Mouse (Mus musculus): Measurements from ENCODE around the gene Ddhd1. TPM values are rescaled to one million over a fixed set of nuclear protein-coding genes. Genes with fewer than 3 reads are reported as not detected.
A peak's percentile ranks its signal among the peaks of the same experiment; 100 is the strongest.

Gene Ddhd1
- polyA plus RNA-seq, 1 experiment = 333 TPM

- Histone ChIP-seq H3K27ac (ENCODE audit: insufficient read depth, low read depth, low read length) (peak overlapping the region; percentile 90), H3K4me1 (ENCODE audit: control insufficient read depth, insufficient read depth, low read length) (peaks cover 29% of the 10 kb centered on the region), H3K4me3 (ENCODE audit: insufficient read depth, low read depth, low read length) (peak overlapping the region; percentile 30)
- 21% methylated on average over 33 of the region's 33 CpGs for whole genome bisulfite sequencing
- TF ChIP-seq POLR2A (IDR thresholded peaks at IDR 0.05; ENCODE audit: insufficient read depth, low read depth, low read length) = no peak
- TF ChIP-seq CTCF (IDR thresholded peaks at IDR 0.05; ENCODE audit: insufficient read depth, low read depth, low read length) = 0 out of 2 replicates have a peak, but pooled peaks have one; percentile 32
These were observed 91.6 kb downstream of the Ddhd1 start for GRCm38 (mm10) chr14:45566066-45566937.

DNA sequence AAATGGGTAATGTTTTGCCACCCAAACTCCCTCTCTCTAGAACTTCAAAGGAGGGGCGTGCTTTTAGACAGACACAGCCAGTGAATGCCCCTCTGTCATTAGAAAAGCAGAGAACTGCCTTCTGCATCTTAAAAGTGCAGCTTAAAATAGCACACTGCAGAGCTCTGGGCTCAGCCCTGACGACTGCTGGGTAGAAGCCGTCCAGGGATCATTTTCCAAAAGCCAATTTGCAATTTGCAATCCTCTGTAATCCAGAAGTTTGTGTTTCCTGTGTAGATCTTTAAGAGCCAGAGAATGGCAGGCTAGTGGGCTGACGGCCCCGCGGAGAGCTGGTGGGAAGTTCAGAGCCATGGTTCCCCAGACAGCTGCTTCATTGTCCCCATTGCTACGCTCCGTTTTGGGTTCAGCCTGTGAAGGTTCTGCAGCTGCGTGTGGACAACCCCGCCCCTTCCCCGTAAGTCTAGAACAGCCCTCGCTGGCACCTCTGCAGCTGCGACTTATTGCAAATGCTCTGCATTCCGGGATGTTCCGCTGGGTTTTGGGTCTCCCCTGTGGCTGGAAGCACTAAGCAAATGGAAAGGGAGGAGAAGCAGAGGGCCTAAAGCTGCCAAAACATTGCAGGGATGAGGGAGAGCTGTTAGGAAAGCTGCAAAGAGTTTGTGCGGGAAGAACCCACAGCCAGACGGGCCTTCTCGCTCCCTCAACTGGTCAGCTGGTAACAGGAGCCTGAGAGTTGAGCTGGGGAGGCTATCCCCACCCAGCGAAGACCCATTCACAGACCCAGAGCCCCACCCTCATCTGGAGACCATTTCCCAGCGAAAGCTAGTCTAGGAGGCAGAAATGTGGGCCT is 92.5 kb downstream of the Ddhd1 start:
- 7% methylated on average over 20 of the region's 20 CpGs for WGBS
- H3K27ac ChIP-seq (ENCODE audit: insufficient read depth, low read depth, low read length) = peak overlapping the region; percentile 90
- peak overlapping the region; percentile 8 for H3K4me3 ChIP-seq (ENCODE audit: insufficient read depth, low read depth, low read length)
- TF ChIP-seq POLR2A (IDR thresholded peaks at IDR 0.05; ENCODE audit: insufficient read depth, low read depth, low read length) = no peak
- TF ChIP-seq CTCF (IDR thresholded peaks at IDR 0.05; ENCODE audit: insufficient read depth, low read depth, low read length) = no peak
- H3K4me1 ChIP-seq (ENCODE audit: control insufficient read depth, insufficient read depth, low read length) = peaks cover 33% of the 10 kb centered on the region

DNA sequence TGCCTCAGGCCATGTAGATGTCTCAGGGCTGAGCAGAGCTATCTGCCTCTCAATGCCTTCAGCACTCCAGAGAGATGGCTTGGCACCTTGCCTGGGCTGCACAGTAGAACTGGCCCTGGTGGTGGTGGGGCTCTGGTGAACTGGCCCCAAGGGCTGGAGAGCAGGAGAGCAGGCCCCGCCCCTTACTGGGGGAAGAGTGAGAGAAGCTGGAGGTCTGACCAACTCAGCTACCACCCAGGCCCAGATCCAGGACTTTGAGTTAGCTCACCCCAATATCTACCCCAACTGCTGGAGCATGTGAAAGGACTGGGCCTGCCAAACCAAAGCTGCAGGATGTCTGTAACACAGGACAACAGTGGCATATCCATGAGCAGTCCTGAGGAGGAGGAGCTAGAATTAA is 94.4 kb downstream of the Ddhd1 start:
- Histone ChIP-seq H3K27ac (ENCODE audit: insufficient read depth, low read depth, low read length) (peak overlapping the region; percentile 21; the same call in 1 of the 2 replicates), H3K4me3 (ENCODE audit: insufficient read depth, low read depth, low read length) (no peak overlapping the region), H3K4me1 (ENCODE audit: control insufficient read depth, insufficient read depth, low read length) (peaks cover 35% of the 10 kb centered on the region)
- no peak for TF ChIP-seq CTCF (IDR thresholded peaks at IDR 0.05; ENCODE audit: insufficient read depth, low read depth, low read length)
- TF ChIP-seq POLR2A (IDR thresholded peaks at IDR 0.05; ENCODE audit: insufficient read depth, low read depth, low read length) = no peak
- 90% methylated on average over 1 of the region's 1 CpGs for WGBS

GRCm38 (mm10) chr14:45561681-45562080 is 96.3 kb downstream of the Ddhd1 start:
- 30% methylated on average over 6 of the region's 6 CpGs for WGBS
- H3K27ac ChIP-seq (ENCODE audit: insufficient read depth, low read depth, low read length) = peak overlapping the region; percentile 86
- TF ChIP-seq CTCF (IDR thresholded peaks at IDR 0.05; ENCODE audit: insufficient read depth, low read depth, low read length) (no peak), POLR2A (IDR thresholded peaks at IDR 0.05; ENCODE audit: insufficient read depth, low read depth, low read length) (no peak)

DNA sequence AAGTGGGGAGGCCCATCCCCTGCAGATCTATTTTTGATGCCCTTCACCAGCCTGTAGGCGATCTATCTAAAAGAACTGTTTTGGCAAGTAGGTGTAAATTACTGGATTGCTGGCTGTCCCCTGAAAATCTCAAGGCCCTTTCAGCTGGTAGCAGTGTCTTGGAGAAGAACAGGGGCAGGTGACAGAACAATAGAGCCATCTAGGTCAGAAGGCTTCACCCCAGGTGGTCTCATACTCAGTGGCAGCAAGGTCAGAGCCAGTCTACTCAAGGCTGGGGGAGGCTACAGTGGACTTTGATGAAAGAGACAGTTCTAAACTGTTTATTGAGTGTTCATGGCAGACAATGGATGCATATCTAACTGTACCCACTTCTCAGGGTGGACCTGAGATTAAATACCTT is 98.9 kb downstream of the Ddhd1 start:
- H3K4me1 ChIP-seq (ENCODE audit: control insufficient read depth, insufficient read depth, low read length) = peaks cover 22% of the 10 kb centered on the region
- TF ChIP-seq CTCF (IDR thresholded peaks at IDR 0.05; ENCODE audit: insufficient read depth, low read depth, low read length) = no peak
- no peak for TF ChIP-seq POLR2A (IDR thresholded peaks at IDR 0.05; ENCODE audit: insufficient read depth, low read depth, low read length)
- WGBS = 54% methylated on average over 1 of the region's 1 CpGs
- no peak overlapping the region for H3K4me3 ChIP-seq (ENCODE audit: insufficient read depth, low read depth, low read length)
- H3K27ac ChIP-seq (ENCODE audit: insufficient read depth, low read depth, low read length) = no peak overlapping the region

More at GRCm38 (mm10) chr14:45561681-45562080, 96.3 kb downstream of the Ddhd1 start:
- H3K4me1 ChIP-seq (ENCODE audit: control insufficient read depth, insufficient read depth, low read length) = peaks cover 37% of the 10 kb centered on the region
- H3K4me3 ChIP-seq (ENCODE audit: insufficient read depth, low read depth, low read length) = no peak overlapping the region

- TF ChIP-seq POLR2A (IDR thresholded peaks at IDR 0.05; ENCODE audit: insufficient read depth, low read depth, low read length) (no peak), CTCF (IDR thresholded peaks at IDR 0.05; ENCODE audit: insufficient read depth, low read depth, low read length) (no peak)
- Histone ChIP-seq H3K4me3 (ENCODE audit: insufficient read depth, low read depth, low read length) (no peak overlapping the region), H3K4me1 (ENCODE audit: control insufficient read depth, insufficient read depth, low read length) (peaks cover 7% of the 10 kb centered on the region), H3K27ac (ENCODE audit: insufficient read depth, low read depth, low read length) (no peak overlapping the region)
- WGBS = 95% methylated on average over 6 of the region's 6 CpGs
These were observed 103.6 kb downstream of the Ddhd1 start for GRCm38 (mm10) chr14:45554336-45554735.

DNA sequence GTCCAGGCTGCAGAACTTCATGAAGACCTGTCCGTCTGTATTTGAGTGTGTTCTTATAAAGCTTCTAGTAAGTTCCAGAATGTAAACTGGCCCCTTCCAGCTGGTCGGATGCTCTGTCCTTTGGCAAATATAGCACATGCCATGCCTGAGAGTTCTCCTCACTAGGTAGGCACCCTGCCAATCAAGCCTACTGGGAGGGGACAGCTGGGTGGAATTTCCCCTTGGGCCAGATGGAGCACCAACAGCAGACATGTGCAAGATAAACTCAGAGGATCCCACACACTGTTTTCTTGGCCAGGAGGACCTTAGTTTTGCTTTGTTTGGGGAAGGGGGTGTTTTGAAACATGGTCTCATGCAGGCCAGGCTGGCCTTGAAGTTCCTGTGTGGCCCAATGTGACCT is 104.1 kb downstream of the Ddhd1 start:
- WGBS = 77% methylated on average over 2 of the region's 2 CpGs
- no peak overlapping the region for H3K27ac ChIP-seq (ENCODE audit: insufficient read depth, low read depth, low read length)
- H3K4me1 ChIP-seq (ENCODE audit: control insufficient read depth, insufficient read depth, low read length) = peaks cover 7% of the 10 kb centered on the region

DNA sequence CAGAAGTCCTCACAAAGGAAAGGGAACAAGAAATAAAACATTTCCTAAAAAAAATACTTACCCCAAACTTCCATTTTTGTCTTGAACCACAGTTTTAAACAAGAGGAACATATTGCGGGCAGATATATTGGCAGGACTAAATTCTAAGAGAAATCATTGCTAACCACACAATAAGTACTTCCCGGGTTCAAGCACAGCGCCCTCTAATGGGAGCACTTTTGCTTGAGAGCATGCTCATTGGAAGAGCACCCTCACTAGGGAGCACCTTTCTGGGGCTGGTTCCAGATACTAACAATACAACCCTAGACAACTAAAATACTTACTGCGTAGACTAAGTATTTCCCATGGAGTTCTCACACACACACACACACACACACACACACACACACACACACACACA is 105.5 kb downstream of the Ddhd1 start:
- WGBS = 88% methylated on average over 4 of the region's 4 CpGs
- Histone ChIP-seq H3K27ac (ENCODE audit: insufficient read depth, low read depth, low read length) (no peak overlapping the region), H3K4me1 (ENCODE audit: control insufficient read depth, insufficient read depth, low read length) (peaks cover 3% of the 10 kb centered on the region), H3K4me3 (ENCODE audit: insufficient read depth, low read depth, low read length) (no peak overlapping the region)
- TF ChIP-seq CTCF (IDR thresholded peaks at IDR 0.05; ENCODE audit: insufficient read depth, low read depth, low read length) (no peak), POLR2A (IDR thresholded peaks at IDR 0.05; ENCODE audit: insufficient read depth, low read depth, low read length) (no peak)

More for the DNA sequence above, 104.1 kb downstream of the Ddhd1 start:
- H3K4me3 ChIP-seq (ENCODE audit: insufficient read depth, low read depth, low read length) = no peak overlapping the region
- no peak for TF ChIP-seq CTCF (IDR thresholded peaks at IDR 0.05; ENCODE audit: insufficient read depth, low read depth, low read length)
